Mouse (Mus musculus): Measurements from ENCODE around the gene Hnrnpa3. TPM values are rescaled to one million over a fixed set of nuclear protein-coding genes. Genes with fewer than 3 reads are reported as not detected.
"Not testable (repeated sequence)": the region's sequence is repeated elsewhere in the genome, so short reads cannot be mapped to it uniquely, and the experiment has no call there.

The Hnrnpa3 gene
- polyA plus RNA-seq (2015; fragmentation: Nextera tagmentation; extraction: Ambion mirVana) = 235 and 246 TPM in 2 replicates

DNA sequence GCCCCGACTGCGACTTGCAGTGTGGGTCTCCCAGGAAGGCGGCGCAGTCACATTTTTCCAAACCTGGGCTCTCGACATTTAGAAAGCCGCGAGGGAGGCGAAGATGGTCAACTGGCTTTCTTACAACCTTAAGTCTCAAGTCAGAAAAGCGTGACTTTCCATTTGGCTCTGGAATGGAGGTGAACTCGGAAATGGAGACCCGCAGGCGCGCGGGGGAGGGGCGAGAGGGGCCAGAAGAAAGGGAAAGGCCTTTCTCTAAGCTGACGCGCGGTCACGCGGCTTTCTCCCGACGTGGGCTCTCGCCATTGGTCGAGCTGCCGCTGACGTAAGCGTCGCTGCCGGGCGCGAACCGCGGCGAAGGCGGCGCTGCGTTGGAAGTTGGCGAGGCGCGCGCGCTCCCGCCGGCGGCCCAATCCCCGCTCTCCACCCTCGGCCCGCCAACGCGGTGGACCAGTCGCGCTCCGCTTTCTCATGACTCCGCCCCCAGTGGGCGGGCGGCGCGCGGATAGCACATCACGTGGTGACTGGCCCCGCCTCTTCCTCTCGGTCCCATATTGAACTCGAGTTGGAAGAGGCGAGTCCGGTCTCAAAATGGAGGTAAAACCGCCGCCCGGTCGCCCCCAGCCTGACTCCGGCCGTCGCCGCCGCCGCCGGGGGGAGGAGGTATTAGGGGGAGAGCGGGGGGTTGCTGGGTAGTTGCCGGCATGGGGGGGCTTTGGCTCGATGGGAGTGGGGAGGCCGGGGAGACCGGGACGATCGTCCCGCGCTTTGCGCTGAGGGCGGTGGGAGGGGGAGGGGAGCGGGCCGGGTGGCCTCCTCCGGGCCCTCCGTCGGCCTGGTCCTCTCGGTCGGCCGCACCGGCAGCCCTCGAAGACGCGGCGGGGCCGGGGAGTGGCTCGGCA is at the start of gene Hnrnpa3:
Gene Hnrnpa3, plus strand, starts transcription at position 535 of the 902 bp plus-strand sequence.
- ATAC-seq (ENCODE audit: low FRiP score) = peak; percentile 97
- peak within 1 kb of the TSS; percentile 87 for H3K4me2 ChIP-seq
- H3K27me3 ChIP-seq = no peaks in the 10 kb centered on the region
- peak within 1 kb of the TSS; percentile 86 for H3K4me3 ChIP-seq
- peaks cover 17% of the 10 kb centered on the region for H3K36me3 ChIP-seq
- WGBS = 0% methylated on average over 87 of the region's 102 CpGs
- H3K9me3 ChIP-seq = no peaks in the 10 kb centered on the region
- H3K27ac ChIP-seq = peak within 1 kb of the TSS; percentile 99
- peaks cover 27% of the 10 kb centered on the region for H3K4me1 ChIP-seq (replicated peaks)
- H3K9ac ChIP-seq = peak within 1 kb of the TSS; percentile 97

DNA sequence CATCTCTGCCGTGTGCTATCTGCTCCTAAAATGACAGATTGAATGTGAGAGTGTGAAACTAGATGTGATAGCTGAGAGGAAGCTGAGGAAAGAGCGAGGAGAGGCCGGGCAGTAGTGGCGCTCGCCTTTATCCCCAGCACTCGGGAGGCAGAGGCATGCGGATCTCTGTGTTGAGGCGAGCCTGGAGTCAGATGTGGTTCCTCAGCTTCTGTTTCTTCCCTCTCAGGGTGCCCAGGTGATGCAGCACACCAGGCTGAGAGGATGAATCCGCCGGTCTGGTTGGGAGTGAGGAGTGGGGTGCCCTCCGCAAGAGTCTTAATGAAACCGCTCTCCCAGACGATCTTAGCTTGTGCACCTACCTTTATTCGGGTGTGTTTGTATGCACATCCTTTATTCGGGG is 49.1 kb upstream of the Hnrnpa3 start:
- peaks cover 40% of the 10 kb centered on the region for H3K27me3 ChIP-seq
- no peak overlapping the region for H3K27ac ChIP-seq
- peaks cover 22% of the 10 kb centered on the region for H3K4me1 ChIP-seq (replicated peaks)
- peak overlapping the region; percentile 52 for H3K4me2 ChIP-seq
- H3K36me3 ChIP-seq = no peaks in the 10 kb centered on the region
- 69% methylated on average over 15 of the region's 15 CpGs for WGBS
- ATAC-seq (ENCODE audit: low FRiP score) = no peak
- peak overlapping the region; percentile 43; the same call in 1 of the 2 replicates for H3K9ac ChIP-seq
- no peaks in the 10 kb centered on the region for H3K9me3 ChIP-seq
- H3K4me3 ChIP-seq = peak overlapping the region; percentile 27

DNA sequence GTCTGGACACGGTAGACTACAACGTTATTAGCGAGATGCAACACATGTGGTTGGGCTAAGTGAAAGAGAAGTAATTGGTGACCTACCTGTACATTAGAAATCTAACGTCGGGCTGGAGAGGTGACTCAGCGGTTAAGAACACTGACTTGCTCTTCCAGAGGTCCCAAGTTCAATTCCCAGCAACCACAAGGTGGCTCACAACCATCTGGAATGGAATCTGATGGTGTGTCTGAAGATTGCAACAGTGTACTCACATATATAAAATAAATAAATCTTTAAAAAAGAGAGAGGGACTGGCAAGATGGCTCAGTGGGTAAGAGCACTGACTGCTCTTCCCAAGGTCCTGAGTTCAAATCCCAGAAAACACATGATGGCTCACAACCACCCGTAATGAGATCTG is 48.5 kb upstream of the Hnrnpa3 start:
- not testable (repeated sequence) for ATAC-seq (ENCODE audit: low FRiP score); H3K36me3 ChIP-seq; H3K27ac ChIP-seq; H3K4me3 ChIP-seq; H3K9ac ChIP-seq; H3K9me3 ChIP-seq; H3K4me2 ChIP-seq
- WGBS = 93% methylated on average over 7 of the region's 7 CpGs
- Histone ChIP-seq H3K4me1 (replicated peaks) (peaks cover 22% of the 10 kb centered on the region), H3K27me3 (peaks cover 40% of the 10 kb centered on the region)

DNA sequence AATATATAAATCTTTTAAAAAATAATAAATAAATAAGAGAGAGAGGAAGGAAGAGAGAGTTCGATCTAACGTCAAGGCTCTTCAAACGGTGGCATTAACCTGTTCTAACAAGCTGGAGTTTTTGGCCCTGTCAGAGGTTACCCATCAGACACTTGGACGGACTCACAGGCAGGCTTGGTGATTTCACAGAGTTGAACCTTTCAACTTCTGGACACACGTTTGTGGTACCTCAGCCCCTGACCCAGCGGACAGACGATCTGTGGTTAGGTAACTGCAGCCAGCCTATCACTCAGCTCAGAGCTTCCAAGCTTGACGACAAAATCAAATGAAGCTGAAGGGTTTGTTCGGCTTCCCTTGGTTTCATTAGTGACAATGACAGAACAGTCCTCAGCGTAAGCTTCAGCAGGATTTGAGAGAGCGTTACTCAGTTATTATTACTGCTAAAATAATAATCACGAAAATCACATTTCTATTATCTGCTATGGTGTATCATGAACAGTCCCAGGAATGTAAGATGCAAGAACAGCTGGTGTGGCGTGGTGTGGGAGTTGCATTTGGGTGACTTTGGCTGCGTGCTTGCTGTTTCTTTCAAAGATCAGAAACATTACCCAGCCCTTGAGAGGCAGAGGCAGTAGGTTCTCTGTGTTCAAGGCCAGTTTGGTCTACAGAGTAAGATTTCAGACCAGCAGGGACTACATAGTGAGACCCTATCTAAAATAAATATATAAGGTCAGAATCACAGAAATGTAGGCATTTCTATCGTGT is 47.8 kb upstream of the Hnrnpa3 start:
- Histone ChIP-seq H3K9ac (no peak overlapping the region), H3K4me2 (no peak overlapping the region), H3K4me1 (replicated peaks) (peaks cover 22% of the 10 kb centered on the region), H3K27ac (no peak overlapping the region), H3K9me3 (no peaks in the 10 kb centered on the region), H3K27me3 (peaks cover 40% of the 10 kb centered on the region), H3K4me3 (no peak overlapping the region), H3K36me3 (no peaks in the 10 kb centered on the region)
- ATAC-seq (ENCODE audit: low FRiP score) = no peak
- 86% methylated on average over 15 of the region's 15 CpGs for WGBS

DNA sequence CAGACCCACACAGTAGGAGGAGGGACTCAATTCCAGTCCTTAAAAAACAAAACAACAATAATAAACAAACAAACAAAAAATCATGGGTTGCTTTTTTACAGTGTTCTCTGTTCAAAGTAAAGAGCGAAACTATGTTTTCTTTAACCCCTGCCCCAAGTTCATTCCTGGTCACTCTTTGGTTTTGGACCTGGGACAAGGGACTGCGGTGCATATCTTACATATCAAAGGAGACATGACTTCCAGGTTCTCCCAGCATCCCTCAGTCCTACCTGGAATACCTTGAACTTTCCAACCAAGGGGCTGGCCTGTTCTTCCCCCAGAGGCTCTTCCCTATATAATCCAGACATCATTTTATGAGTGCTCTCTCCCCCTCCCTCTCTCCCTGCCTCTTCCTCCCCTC is 47.1 kb upstream of the Hnrnpa3 start:
- no peak overlapping the region for H3K27ac ChIP-seq
- ATAC-seq (ENCODE audit: low FRiP score) = no peak
- H3K9ac ChIP-seq = no peak overlapping the region
- H3K4me2 ChIP-seq = no peak overlapping the region
- WGBS = 80% methylated on average over 2 of the region's 2 CpGs
- peaks cover 37% of the 10 kb centered on the region for H3K27me3 ChIP-seq
- no peaks in the 10 kb centered on the region for H3K9me3 ChIP-seq
- no peaks in the 10 kb centered on the region for H3K36me3 ChIP-seq
- H3K4me3 ChIP-seq = no peak overlapping the region
- peaks cover 22% of the 10 kb centered on the region for H3K4me1 ChIP-seq (replicated peaks)

DNA sequence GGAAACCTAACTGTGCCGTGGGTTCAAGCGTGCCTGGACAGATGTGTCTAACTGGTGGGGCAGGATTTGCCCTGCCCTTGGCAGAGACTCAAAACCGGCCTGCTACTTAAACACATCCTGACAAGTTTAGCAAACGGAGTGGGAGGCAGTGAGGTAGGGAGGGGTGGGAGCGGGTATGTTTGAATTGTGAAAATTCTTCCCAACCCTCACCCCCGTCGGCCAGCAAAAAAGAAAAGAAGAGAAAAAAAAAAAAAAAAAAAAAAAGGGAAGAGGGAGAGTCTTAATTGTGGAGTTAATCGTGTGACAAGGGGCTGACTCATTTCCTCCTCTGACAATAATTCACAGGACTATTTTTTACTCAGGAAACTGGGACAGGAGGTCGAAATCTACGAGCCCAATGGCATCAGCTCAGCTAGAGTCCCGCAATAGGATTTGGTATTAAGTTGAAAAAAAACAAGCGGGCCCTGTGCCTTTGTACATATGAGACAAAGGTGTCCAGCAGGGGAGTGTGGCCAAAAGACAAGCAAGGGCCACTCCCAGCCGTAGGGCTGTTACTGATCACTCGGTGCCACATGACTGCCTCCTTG is 46.0 kb upstream of the Hnrnpa3 start:
- Histone ChIP-seq H3K4me1 (replicated peaks) (peaks cover 22% of the 10 kb centered on the region), H3K4me3 (no peak overlapping the region), H3K27me3 (peaks cover 31% of the 10 kb centered on the region), H3K4me2 (no peak overlapping the region), H3K9ac (no peak overlapping the region), H3K36me3 (no peaks in the 10 kb centered on the region), H3K27ac (no peak overlapping the region), H3K9me3 (no peaks in the 10 kb centered on the region)
- no peak for ATAC-seq (ENCODE audit: low FRiP score)
- WGBS = 23% methylated on average over 14 of the region's 14 CpGs

DNA sequence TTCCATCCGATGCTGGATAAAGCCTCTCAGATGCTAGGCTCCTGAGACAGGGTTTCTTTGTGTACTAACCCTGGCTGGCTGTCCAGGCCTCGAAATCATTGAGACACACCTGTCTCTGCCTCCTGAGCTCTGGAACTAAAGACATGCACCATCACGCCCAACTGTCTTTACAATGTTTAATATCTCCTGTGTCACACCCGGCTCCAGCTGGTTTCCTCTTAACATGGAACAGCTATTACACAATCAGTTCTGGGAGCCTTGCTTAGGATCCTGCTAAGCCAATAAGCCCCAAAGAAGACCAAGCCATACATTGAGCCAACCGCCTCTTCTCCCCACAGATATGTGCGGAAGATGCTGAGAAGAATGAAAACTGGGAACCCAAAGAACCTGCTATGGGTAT is 44.5 kb upstream of the Hnrnpa3 start:
- 94% methylated on average over 6 of the region's 6 CpGs for WGBS
- H3K36me3 ChIP-seq = no peaks in the 10 kb centered on the region
- H3K4me1 ChIP-seq (replicated peaks) = peaks cover 15% of the 10 kb centered on the region; the same call in 1 of the 2 replicates
- no peaks in the 10 kb centered on the region for H3K9me3 ChIP-seq
- no peak overlapping the region for H3K27ac ChIP-seq
- H3K9ac ChIP-seq = no peak overlapping the region
- peaks cover 16% of the 10 kb centered on the region for H3K27me3 ChIP-seq
- no peak overlapping the region for H3K4me2 ChIP-seq
- no peak overlapping the region for H3K4me3 ChIP-seq
- ATAC-seq (ENCODE audit: low FRiP score) = no peak

DNA sequence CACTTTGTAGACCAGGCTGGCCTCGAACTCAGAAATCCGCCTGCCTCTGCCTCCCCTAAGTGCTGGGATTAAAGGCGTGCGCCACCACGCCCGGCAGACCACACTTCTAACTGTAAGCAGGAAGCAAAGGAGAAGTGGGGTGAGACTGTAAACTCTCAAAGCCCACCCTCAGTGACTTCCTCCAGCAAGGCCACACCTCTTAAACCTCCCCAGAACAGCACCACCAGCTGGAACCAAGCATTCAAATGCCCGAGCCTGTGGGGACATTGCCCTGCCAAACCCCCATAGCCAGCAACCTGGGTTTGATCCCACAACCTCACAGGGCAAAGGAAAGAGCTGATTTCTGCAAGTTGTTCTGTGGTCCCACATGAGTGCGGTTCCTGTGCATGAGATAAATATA is 42.1 kb upstream of the Hnrnpa3 start:
- WGBS = 96% methylated on average over 8 of the region's 8 CpGs
- ATAC-seq (ENCODE audit: low FRiP score) = no peak
- H3K4me3 ChIP-seq = no peak overlapping the region

DNA sequence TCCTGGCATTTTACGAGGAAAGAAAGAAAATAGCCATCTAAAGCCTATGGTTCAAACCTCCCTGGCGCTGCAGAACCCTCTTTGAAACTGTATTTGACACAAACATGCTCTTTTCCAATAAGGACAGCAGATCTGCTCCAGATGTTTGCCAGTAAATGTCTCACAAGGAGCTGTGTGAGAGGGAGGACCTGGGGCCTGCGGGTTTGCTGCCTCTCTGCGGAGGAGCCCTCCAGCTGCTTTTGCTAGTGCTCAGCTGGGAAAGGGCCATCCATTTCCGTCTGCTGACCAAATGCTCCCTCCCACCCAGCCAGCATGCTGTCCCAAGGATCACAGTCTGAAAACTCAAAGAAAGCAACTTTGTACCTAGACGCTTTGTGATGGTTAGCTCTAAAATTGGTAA is 40.3 kb upstream of the Hnrnpa3 start:
- no peak overlapping the region for H3K27ac ChIP-seq
- no peak overlapping the region for H3K9ac ChIP-seq
- H3K4me1 ChIP-seq (replicated peaks) = no peaks in the 10 kb centered on the region
- H3K4me2 ChIP-seq = no peak overlapping the region
- H3K27me3 ChIP-seq = no peaks in the 10 kb centered on the region
- no peaks in the 10 kb centered on the region for H3K9me3 ChIP-seq
- no peak overlapping the region for H3K4me3 ChIP-seq
- ATAC-seq (ENCODE audit: low FRiP score) = no peak
- no peaks in the 10 kb centered on the region for H3K36me3 ChIP-seq
- WGBS = 69% methylated on average over 6 of the region's 6 CpGs

More for the DNA sequence above, 42.1 kb upstream of the Hnrnpa3 start:
- Histone ChIP-seq H3K4me2 (no peak overlapping the region), H3K9ac (no peak overlapping the region), H3K36me3 (no peaks in the 10 kb centered on the region), H3K9me3 (no peaks in the 10 kb centered on the region), H3K27me3 (no peaks in the 10 kb centered on the region), H3K4me1 (replicated peaks) (0 out of 2 replicates have a peak, but pooled peaks cover 11% of the 10 kb centered on the region), H3K27ac (no peak overlapping the region)

DNA sequence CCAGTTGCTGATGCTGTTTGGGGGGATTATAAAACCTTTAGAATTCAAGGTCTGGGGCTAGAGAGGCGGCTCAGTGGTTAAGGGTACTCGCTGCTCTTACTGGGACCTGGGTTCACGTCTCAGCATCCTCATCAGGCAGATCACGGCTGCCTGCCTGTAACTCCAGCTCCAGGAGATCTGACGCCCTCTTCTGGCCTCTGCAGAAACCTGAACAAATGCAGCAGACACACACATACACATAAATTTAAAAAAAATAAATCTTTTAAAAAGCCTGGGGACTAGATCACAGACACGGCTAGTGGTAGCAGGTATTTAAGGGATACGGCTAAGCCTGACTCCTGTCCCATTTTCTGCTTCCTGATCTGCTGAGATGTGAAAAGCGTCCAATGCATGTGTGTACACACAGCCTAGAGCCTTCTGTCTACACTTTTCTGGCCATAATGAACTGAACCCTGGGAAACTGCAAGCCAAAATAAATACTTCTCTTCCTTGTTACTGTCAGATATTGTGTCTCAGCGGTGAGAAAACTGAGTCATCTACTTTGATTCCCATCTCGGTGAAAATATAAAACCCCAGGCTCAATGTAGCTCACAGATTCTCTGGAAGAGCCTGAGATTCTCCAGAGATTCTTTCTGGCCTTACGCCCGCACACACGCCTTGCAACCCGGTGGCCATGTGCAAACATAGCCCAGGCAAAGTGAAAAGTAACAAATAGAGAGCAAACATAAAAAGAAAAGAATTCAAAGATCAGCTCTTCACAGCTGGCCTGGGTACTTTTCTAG is 37.0 kb upstream of the Hnrnpa3 start:
- ATAC-seq (ENCODE audit: low FRiP score) = no peak
- no peak overlapping the region for H3K4me2 ChIP-seq
- no peaks in the 10 kb centered on the region for H3K4me1 ChIP-seq (replicated peaks)
- H3K9ac ChIP-seq = no peak overlapping the region
- no peaks in the 10 kb centered on the region for H3K36me3 ChIP-seq
- WGBS = 89% methylated on average over 14 of the region's 14 CpGs
- H3K27me3 ChIP-seq = no peaks in the 10 kb centered on the region
- no peak overlapping the region for H3K27ac ChIP-seq
- H3K9me3 ChIP-seq = no peaks in the 10 kb centered on the region
- no peak overlapping the region for H3K4me3 ChIP-seq

DNA sequence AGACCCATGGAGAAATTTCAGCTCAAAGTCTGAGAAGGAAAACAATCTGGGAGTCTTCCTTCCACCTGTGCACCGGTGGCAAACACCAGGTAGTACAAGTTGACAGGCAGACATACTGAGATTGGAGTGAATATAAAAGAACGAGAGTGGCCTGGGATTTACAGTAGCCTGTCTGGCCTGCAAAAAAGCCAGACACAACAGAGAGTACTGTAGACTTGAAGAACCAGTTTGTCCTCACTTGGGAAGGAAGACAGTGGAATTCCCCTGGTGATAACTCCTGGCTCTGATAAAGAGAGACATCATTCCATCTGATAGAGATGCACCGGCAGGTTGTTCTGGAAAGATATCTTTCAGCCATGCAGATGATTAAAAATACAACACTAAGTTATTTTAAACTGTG is 34.0 kb upstream of the Hnrnpa3 start:
- 84% methylated on average over 3 of the region's 3 CpGs for WGBS
- Histone ChIP-seq H3K4me1 (replicated peaks) (no peaks in the 10 kb centered on the region), H3K4me3 (no peak overlapping the region), H3K27ac (no peak overlapping the region; the same call in 1 of the 2 replicates), H3K9me3 (no peaks in the 10 kb centered on the region), H3K27me3 (no peaks in the 10 kb centered on the region), H3K36me3 (no peaks in the 10 kb centered on the region), H3K4me2 (no peak overlapping the region), H3K9ac (no peak overlapping the region)
- no peak for ATAC-seq (ENCODE audit: low FRiP score)
